Mouse (Mus musculus): ENCODE data around the gene Pkp4.

GRCm38 (mm10) chr2:59186966-59187365 lies 26.3 kb downstream of the Pkp4 start:
- TF ChIP-seq CTCF (IDR thresholded peaks at IDR 0.05; ENCODE audit: low read depth, low read length) (no peak), POLR2A (IDR thresholded peaks at IDR 0.05; ENCODE audit: extremely low read depth, insufficient read depth, low read length) (no peak)

Measured in liver, adult 2 months (tissue).